Mouse (Mus musculus) G1E-ER4 (cell line): ENCODE data around the gene Fis1. TPM values are rescaled to one million over a fixed set of nuclear protein-coding genes. Genes with fewer than 3 reads are reported as not detected.

Experiments used
- GATA1 ChIP-seq: IDR thresholded peaks from one replicate; pipeline ENCODE4 v1.8.0; 2012; ENCODE audit warnings: low read length, inconsistent platforms
- polyA plus RNA-seq: library from polyadenylated mRNA; stranded (reverse); fragments of >175 nt; gene quantifications from 2 replicates; pipeline ENCODE4 v1.2.3, GENCODE M21; 2012

Fis1 gene
- polyA plus RNA-seq = 472 and 602 TPM in 2 replicates

- no peak for TF ChIP-seq GATA1
Measured at GRCm38 (mm10) chr5:136953015-136953414, at the start of gene Fis1. Fis1 (plus strand) TSS chr5:136953275.

GRCm38 (mm10) chr5:136904621-136905020 is 48.5 kb upstream of the Fis1 start:
- TF ChIP-seq GATA1 = no peak

GRCm38 (mm10) chr5:136905630-136906029 is 47.4 kb upstream of the Fis1 start:
- no peak for TF ChIP-seq GATA1

GRCm38 (mm10) chr5:136907587-136907986 is 45.5 kb upstream of the Fis1 start:
- no peak for TF ChIP-seq GATA1

GRCm38 (mm10) chr5:136907991-136908857 is 44.9 kb upstream of the Fis1 start, which contains the start of gene Ift22:
Ift22 (plus strand) TSS chr5:136908150.
- no peak for TF ChIP-seq GATA1

GRCm38 (mm10) chr5:136914183-136914582 is 38.9 kb upstream of the Fis1 start:
- TF ChIP-seq GATA1 = no peak

GRCm38 (mm10) chr5:136917613-136918242 is 35.3 kb upstream of the Fis1 start:
- TF ChIP-seq GATA1 = no peak

- no peak for TF ChIP-seq GATA1
Measured at GRCm38 (mm10) chr5:136918655-136919472, 34.2 kb upstream of the Fis1 start.

GRCm38 (mm10) chr5:136919546-136920301 is 33.4 kb upstream of the Fis1 start:
- no peak for TF ChIP-seq GATA1

GRCm38 (mm10) chr5:136922830-136923229 is 30.2 kb upstream of the Fis1 start:
- no peak for TF ChIP-seq GATA1

- TF ChIP-seq GATA1 = no peak
Measured at GRCm38 (mm10) chr5:136923751-136924478, 29.2 kb upstream of the Fis1 start.

GRCm38 (mm10) chr5:136929073-136929472 is 24.0 kb upstream of the Fis1 start:
- TF ChIP-seq GATA1 = no peak

GRCm38 (mm10) chr5:136931896-136932295 is 21.2 kb upstream of the Fis1 start:
- TF ChIP-seq GATA1 = no peak

- TF ChIP-seq GATA1 = no peak
Measured at GRCm38 (mm10) chr5:136932956-136933355, 20.1 kb upstream of the Fis1 start.
